Mouse (Mus musculus): ENCODE measurements around the gene Espn. TPM values are rescaled to one million over a fixed set of nuclear protein-coding genes. Genes with fewer than 3 reads are reported as not detected.

Espn gene
- polyA plus RNA-seq (2014; fragmentation: Nextera tagmentation; extraction: Ambion mirVana) = 0.52 and 0.64 TPM in 2 replicates

GRCm38 (mm10) chr4:152151966-152152544 is at the start of gene Espn:
Gene Espn, minus strand, starts transcription at chr4:152152371.
- peak; percentile 72 for ATAC-seq (ENCODE audit: low read depth)
- peak within 1 kb of the TSS; percentile 25 for H3K4me3 ChIP-seq (ENCODE audit: low read depth, low read length)
- peak within 1 kb of the TSS; percentile 38 for H3K4me2 ChIP-seq (ENCODE audit: low read depth, low read length)
- H3K27me3 ChIP-seq (ENCODE audit: control insufficient read depth, insufficient read depth, low read length) = peaks cover 35% of the 10 kb centered on the region
- no peaks in the 10 kb centered on the region for H3K36me3 ChIP-seq (ENCODE audit: control insufficient read depth, insufficient read depth, low read length)
- H3K4me1 ChIP-seq (ENCODE audit: control insufficient read depth, insufficient read depth, low read length) = peaks cover 9% of the 10 kb centered on the region; the same call in 1 of the 2 replicates
- H3K9me3 ChIP-seq (ENCODE audit: control insufficient read depth, low read length) = no peaks in the 10 kb centered on the region
- under 1% methylated on average over 53 of the region's 57 CpGs for WGBS
- H3K27ac ChIP-seq (ENCODE audit: low read depth, low read length) = no peak within 1 kb of the TSS
- no peak within 1 kb of the TSS; the same call in 1 of the 2 replicates for H3K9ac ChIP-seq (replicated peaks; ENCODE audit: low read depth, low read length)

DNA sequence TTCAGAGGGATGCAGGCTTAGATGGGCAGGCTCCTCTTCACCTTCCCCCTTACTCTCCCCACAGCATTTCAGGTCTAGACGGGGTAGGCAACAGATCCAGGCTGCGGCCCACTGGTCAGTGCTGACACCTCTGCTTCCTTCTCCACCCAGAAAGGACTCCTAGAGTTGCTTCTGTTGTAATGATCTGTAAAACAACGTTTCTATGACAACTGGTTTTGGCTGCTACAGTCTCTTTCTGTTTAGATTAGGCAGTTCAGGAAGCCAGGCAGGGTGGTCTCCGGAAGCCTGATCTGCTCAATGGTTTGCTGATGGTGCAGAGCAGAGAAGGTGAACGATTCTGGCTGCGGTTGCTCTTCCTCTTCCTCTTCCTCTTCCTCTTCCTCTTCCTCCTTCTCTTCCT is 49.3 kb upstream of the Espn start:
- H3K4me3 ChIP-seq (ENCODE audit: low read depth, low read length) = no peak overlapping the region
- H3K9ac ChIP-seq (replicated peaks; ENCODE audit: low read depth, low read length) = no peak overlapping the region
- no peaks in the 10 kb centered on the region for H3K36me3 ChIP-seq (ENCODE audit: control insufficient read depth, insufficient read depth, low read length)
- no peak overlapping the region for H3K4me2 ChIP-seq (ENCODE audit: low read depth, low read length)
- H3K27me3 ChIP-seq (ENCODE audit: control insufficient read depth, insufficient read depth, low read length) = no peaks in the 10 kb centered on the region
- no peaks in the 10 kb centered on the region for H3K9me3 ChIP-seq (ENCODE audit: control insufficient read depth, low read length)
- 78% methylated on average over 6 of the region's 6 CpGs for WGBS
- no peak overlapping the region for H3K27ac ChIP-seq (ENCODE audit: low read depth, low read length)
- no peak for ATAC-seq (ENCODE audit: low read depth)
- H3K4me1 ChIP-seq (ENCODE audit: control insufficient read depth, insufficient read depth, low read length) = no peaks in the 10 kb centered on the region

DNA sequence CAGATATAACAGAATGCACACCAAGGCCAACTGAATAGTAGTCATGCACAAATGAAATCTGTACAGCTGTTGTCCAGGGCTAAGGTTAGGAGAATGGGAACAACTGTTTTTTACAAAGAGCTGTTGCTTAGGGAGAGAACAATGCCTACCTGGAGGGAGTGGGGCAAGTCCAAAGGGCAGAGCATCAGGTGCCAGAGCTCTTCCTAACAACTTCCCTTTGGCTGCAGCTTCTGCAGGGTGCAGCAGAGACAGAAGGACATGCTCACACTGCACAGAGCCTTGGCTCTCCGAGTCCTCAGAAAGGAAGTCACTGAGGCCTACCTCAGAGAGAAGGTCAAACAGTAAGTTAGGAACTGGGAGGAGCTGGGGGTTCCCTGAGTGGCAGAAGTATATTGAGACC is 47.4 kb upstream of the Espn start:
- H3K9ac ChIP-seq (replicated peaks; ENCODE audit: low read depth, low read length) = no peak overlapping the region
- no peak overlapping the region for H3K4me3 ChIP-seq (ENCODE audit: low read depth, low read length)
- H3K4me1 ChIP-seq (ENCODE audit: control insufficient read depth, insufficient read depth, low read length) = no peaks in the 10 kb centered on the region
- no peaks in the 10 kb centered on the region for H3K9me3 ChIP-seq (ENCODE audit: control insufficient read depth, low read length)
- no peaks in the 10 kb centered on the region for H3K27me3 ChIP-seq (ENCODE audit: control insufficient read depth, insufficient read depth, low read length)
- no peak for ATAC-seq (ENCODE audit: low read depth)
- no peak overlapping the region for H3K4me2 ChIP-seq (ENCODE audit: low read depth, low read length)
- no peaks in the 10 kb centered on the region for H3K36me3 ChIP-seq (ENCODE audit: control insufficient read depth, insufficient read depth, low read length)
- H3K27ac ChIP-seq (ENCODE audit: low read depth, low read length) = no peak overlapping the region
- WGBS = 79% methylated on average over 1 of the region's 1 CpGs

GRCm38 (mm10) chr4:152197545-152197944 is 45.4 kb upstream of the Espn start:
- H3K27ac ChIP-seq (ENCODE audit: low read depth, low read length) = no peak overlapping the region
- H3K36me3 ChIP-seq (ENCODE audit: control insufficient read depth, insufficient read depth, low read length) = no peaks in the 10 kb centered on the region
- H3K9me3 ChIP-seq (ENCODE audit: control insufficient read depth, low read length) = no peaks in the 10 kb centered on the region
- H3K27me3 ChIP-seq (ENCODE audit: control insufficient read depth, insufficient read depth, low read length) = no peaks in the 10 kb centered on the region
- no peaks in the 10 kb centered on the region for H3K4me1 ChIP-seq (ENCODE audit: control insufficient read depth, insufficient read depth, low read length)
- no peak overlapping the region for H3K4me3 ChIP-seq (ENCODE audit: low read depth, low read length)
- no peak for ATAC-seq (ENCODE audit: low read depth)
- H3K9ac ChIP-seq (replicated peaks; ENCODE audit: low read depth, low read length) = no peak overlapping the region
- WGBS = 85% methylated on average over 5 of the region's 5 CpGs
- H3K4me2 ChIP-seq (ENCODE audit: low read depth, low read length) = no peak overlapping the region

DNA sequence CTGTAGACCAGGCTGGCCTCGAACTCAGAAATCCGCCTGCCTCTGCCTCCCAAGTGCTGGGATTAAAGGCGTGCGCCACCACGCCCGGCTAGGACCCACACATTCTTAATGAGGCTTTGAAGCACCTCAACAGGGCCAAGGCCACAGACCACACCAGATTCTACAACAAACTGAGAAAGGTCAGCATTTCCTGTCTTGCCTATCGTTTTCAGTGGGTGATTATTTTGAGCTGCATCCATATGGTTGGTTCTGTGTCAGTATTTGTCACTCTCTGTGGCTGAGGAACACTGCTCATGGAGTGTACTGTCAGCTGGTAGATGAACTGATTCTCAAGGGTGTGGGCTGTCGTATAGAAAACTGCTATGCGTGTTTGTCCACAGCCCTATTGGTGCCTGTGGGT is 44.1 kb upstream of the Espn start:
- 96% methylated on average over 7 of the region's 9 CpGs for WGBS

GRCm38 (mm10) chr4:152194476-152195175 is 42.5 kb upstream of the Espn start:
- Histone ChIP-seq H3K9ac (replicated peaks; ENCODE audit: low read depth, low read length) (no peak overlapping the region), H3K36me3 (ENCODE audit: control insufficient read depth, insufficient read depth, low read length) (no peaks in the 10 kb centered on the region), H3K4me3 (ENCODE audit: low read depth, low read length) (no peak overlapping the region), H3K9me3 (ENCODE audit: control insufficient read depth, low read length) (no peaks in the 10 kb centered on the region), H3K27ac (ENCODE audit: low read depth, low read length) (no peak overlapping the region), H3K27me3 (ENCODE audit: control insufficient read depth, insufficient read depth, low read length) (no peaks in the 10 kb centered on the region), H3K4me1 (ENCODE audit: control insufficient read depth, insufficient read depth, low read length) (no peaks in the 10 kb centered on the region), H3K4me2 (ENCODE audit: low read depth, low read length) (no peak overlapping the region)
- ATAC-seq (ENCODE audit: low read depth) = no peak
- 84% methylated on average over 3 of the region's 3 CpGs for WGBS

More for the DNA sequence above, 44.1 kb upstream of the Espn start:
- Histone ChIP-seq H3K4me3 (ENCODE audit: low read depth, low read length) (no peak overlapping the region), H3K36me3 (ENCODE audit: control insufficient read depth, insufficient read depth, low read length) (no peaks in the 10 kb centered on the region), H3K27me3 (ENCODE audit: control insufficient read depth, insufficient read depth, low read length) (no peaks in the 10 kb centered on the region), H3K9me3 (ENCODE audit: control insufficient read depth, low read length) (no peaks in the 10 kb centered on the region), H3K4me2 (ENCODE audit: low read depth, low read length) (no peak overlapping the region), H3K27ac (ENCODE audit: low read depth, low read length) (no peak overlapping the region), H3K4me1 (ENCODE audit: control insufficient read depth, insufficient read depth, low read length) (no peaks in the 10 kb centered on the region), H3K9ac (replicated peaks; ENCODE audit: low read depth, low read length) (no peak overlapping the region)
- ATAC-seq (ENCODE audit: low read depth) = no peak

- Histone ChIP-seq H3K4me1 (ENCODE audit: control insufficient read depth, insufficient read depth, low read length) (no peaks in the 10 kb centered on the region), H3K9ac (replicated peaks; ENCODE audit: low read depth, low read length) (no peak overlapping the region), H3K4me3 (ENCODE audit: low read depth, low read length) (no peak overlapping the region), H3K27me3 (ENCODE audit: control insufficient read depth, insufficient read depth, low read length) (no peaks in the 10 kb centered on the region), H3K36me3 (ENCODE audit: control insufficient read depth, insufficient read depth, low read length) (no peaks in the 10 kb centered on the region), H3K27ac (ENCODE audit: low read depth, low read length) (no peak overlapping the region), H3K9me3 (ENCODE audit: control insufficient read depth, low read length) (no peaks in the 10 kb centered on the region), H3K4me2 (ENCODE audit: low read depth, low read length) (no peak overlapping the region)
- WGBS = 43% methylated on average over 4 of the region's 4 CpGs
- no peak for ATAC-seq (ENCODE audit: low read depth)
These were observed 40.4 kb upstream of the Espn start for GRCm38 (mm10) chr4:152192569-152192968.

- Histone ChIP-seq H3K9ac (replicated peaks; ENCODE audit: low read depth, low read length) (no peak overlapping the region), H3K36me3 (ENCODE audit: control insufficient read depth, insufficient read depth, low read length) (no peaks in the 10 kb centered on the region), H3K27me3 (ENCODE audit: control insufficient read depth, insufficient read depth, low read length) (no peaks in the 10 kb centered on the region), H3K4me1 (ENCODE audit: control insufficient read depth, insufficient read depth, low read length) (peaks cover 8% of the 10 kb centered on the region), H3K27ac (ENCODE audit: low read depth, low read length) (no peak overlapping the region; the same call in 1 of the 2 replicates), H3K4me2 (ENCODE audit: low read depth, low read length) (no peak overlapping the region), H3K4me3 (ENCODE audit: low read depth, low read length) (no peak overlapping the region), H3K9me3 (ENCODE audit: control insufficient read depth, low read length) (no peaks in the 10 kb centered on the region)
- 74% methylated on average over 5 of the region's 5 CpGs for whole genome bisulfite sequencing
- ATAC-seq (ENCODE audit: low read depth) = no peak
These were observed 38.5 kb upstream of the Espn start for GRCm38 (mm10) chr4:152190701-152191100.

DNA sequence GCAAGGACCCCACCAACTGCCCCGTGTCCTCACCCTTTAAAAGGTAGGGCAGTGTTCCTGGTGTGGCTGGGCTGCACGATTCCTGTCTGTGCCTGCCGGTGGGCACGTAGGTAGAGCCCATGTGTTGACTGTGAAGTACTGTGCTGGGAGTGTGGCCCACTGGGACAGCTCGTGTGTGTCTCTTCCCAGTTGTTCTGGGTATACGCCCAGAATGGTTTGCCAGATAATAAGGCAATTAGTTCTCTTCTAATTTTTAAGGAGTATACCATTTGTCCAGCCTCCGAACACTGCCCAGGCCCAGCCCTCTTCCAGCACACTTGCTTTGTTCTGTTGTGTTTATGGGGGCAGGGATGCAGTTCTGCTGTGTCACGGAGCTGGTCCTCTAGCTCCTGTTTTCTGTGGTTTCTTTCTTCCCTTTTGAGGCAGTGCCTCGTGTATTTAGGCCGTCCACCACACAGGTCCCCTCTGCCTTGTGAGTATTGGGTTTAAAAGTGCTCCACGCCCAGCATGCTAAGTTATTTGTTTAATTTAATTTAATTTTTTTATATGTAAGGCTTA is 38.0 kb upstream of the Espn start:
- no peaks in the 10 kb centered on the region for H3K9me3 ChIP-seq (ENCODE audit: control insufficient read depth, low read length)
- H3K27me3 ChIP-seq (ENCODE audit: control insufficient read depth, insufficient read depth, low read length) = no peaks in the 10 kb centered on the region
- peaks cover 11% of the 10 kb centered on the region for H3K4me1 ChIP-seq (ENCODE audit: control insufficient read depth, insufficient read depth, low read length)
- H3K9ac ChIP-seq (replicated peaks; ENCODE audit: low read depth, low read length) = no peak overlapping the region
- 51% methylated on average over 11 of the region's 11 CpGs for WGBS
- no peak overlapping the region for H3K27ac ChIP-seq (ENCODE audit: low read depth, low read length)
- no peak overlapping the region for H3K4me3 ChIP-seq (ENCODE audit: low read depth, low read length)
- no peak overlapping the region for H3K4me2 ChIP-seq (ENCODE audit: low read depth, low read length)
- H3K36me3 ChIP-seq (ENCODE audit: control insufficient read depth, insufficient read depth, low read length) = no peaks in the 10 kb centered on the region
- ATAC-seq (ENCODE audit: low read depth) = no peak
